ENCODE assay signal across 24 mouse cellular contexts in the genomic region with DNA sequence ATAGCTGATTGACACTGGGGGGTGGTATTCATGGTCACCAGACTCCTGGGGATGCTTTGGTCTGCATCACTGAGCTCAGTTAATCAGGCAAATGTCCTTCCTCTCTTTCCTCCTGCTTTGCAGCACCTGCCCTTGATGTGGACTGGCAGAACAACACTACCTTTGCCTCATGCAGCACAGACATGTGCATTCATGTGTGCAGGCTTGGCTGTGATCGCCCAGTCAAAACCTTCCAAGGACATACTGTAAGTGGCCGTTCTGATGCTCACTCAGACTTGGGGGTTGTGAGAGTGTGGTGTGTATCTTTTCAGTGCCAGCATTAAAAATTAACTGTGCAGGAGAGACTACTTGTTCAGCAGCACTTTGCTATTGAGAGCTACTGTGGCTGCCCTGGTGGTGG.
DNase-seq lines count a peak whose midpoint lies in the region; ATAC-seq and TF ChIP-seq lines count a peak whose summit lies in the region.
"Had no signal": no experiment of that assay in that cellular context is flagged by ENCODE, and none has a peak within 500 bp of the region (broad histone marks: within the 10 kb centered on the region; RNA-seq: fewer than 3 reads in every experiment).

No protein-coding gene starts in this region.

- POLR2A ChIA-PET in Patski (lab: Charles Lee) = no interaction called here

- H3K4me1 ChIP-seq in cerebellum, adult 2 months (ENCODE audit: control insufficient read depth, insufficient read depth, low read length) = no peaks in the 10 kb centered on the region
- no peaks in the 10 kb centered on the region for H3K4me1 ChIP-seq in kidney, embryonic 14.5 days (ENCODE audit: control insufficient read depth, insufficient read depth, low read length)
- H3K4me1 ChIP-seq: heart, embryonic 13.5 days; hindbrain, embryonic 13.5 days; limb, embryonic 15.5 days had no signal

- no peaks in the 10 kb centered on the region for H3K9me3 ChIP-seq in kidney, embryonic 14.5 days (ENCODE audit: control insufficient read depth, low read length)
- H3K9me3 ChIP-seq: heart, embryonic 13.5 days; hindbrain, embryonic 13.5 days; limb, embryonic 15.5 days; megakaryocyte, embryonic 14.5 days had no signal

- 15% methylated on average over 2 of the region's 2 CpGs for WGBS in cerebellum, adult 2 months
- 74% methylated on average over 2 of the region's 2 CpGs for WGBS in kidney, embryonic 14.5 days

- H3K4me3 ChIP-seq in cerebellum, adult 2 months (replicated peaks; ENCODE audit: insufficient read depth, low read depth, low read length) = no peak overlapping the region
- H3K4me3 ChIP-seq in kidney, embryonic 14.5 days (ENCODE audit: low read length) = no peak overlapping the region
- H3K4me3 ChIP-seq: heart, embryonic 13.5 days; hindbrain, embryonic 13.5 days; limb, embryonic 15.5 days; megakaryocyte, embryonic 14.5 days had no signal

- H3K4me2 ChIP-seq in kidney, embryonic 14.5 days (replicated peaks; ENCODE audit: low read depth, low read length) = no peak overlapping the region
- H3K4me2 ChIP-seq: heart, embryonic 13.5 days; hindbrain, embryonic 13.5 days; limb, embryonic 15.5 days; lung, embryonic 14.5 days had no signal

- H3K9ac ChIP-seq in kidney, embryonic 14.5 days (ENCODE audit: low read depth, low read length) = no peak overlapping the region
- H3K9ac ChIP-seq: heart, embryonic 13.5 days; hindbrain, embryonic 13.5 days; limb, embryonic 15.5 days; liver, embryonic 14.5 days; lung, embryonic 14.5 days had no signal

- in situ Hi-C loops in Patski (cut with MboI; ENCODE audit: low pct_unique_long_range_greater_than_20kb) = no loop called here

- ATAC-seq in Patski = peak; percentile 67
- peak; percentile 39; the same call in 1 of the 2 replicates for ATAC-seq in kidney, embryonic 14.5 days (ENCODE audit: low FRiP score, low TSS enrichment)
- ATAC-seq: forebrain, embryonic 14.5 days; inflammation-experienced regulatory T-cells, adult 6 months had no signal

- H3K27me3 ChIP-seq in cerebellum, adult 2 months (ENCODE audit: control insufficient read depth, insufficient read depth, low read length) = no peaks in the 10 kb centered on the region
- H3K27me3 ChIP-seq in Patski = peaks cover 27% of the 10 kb centered on the region
- H3K27me3 ChIP-seq in kidney, embryonic 14.5 days (ENCODE audit: control insufficient read depth, insufficient read depth, low read length) = no peaks in the 10 kb centered on the region
- H3K27me3 ChIP-seq: heart, embryonic 13.5 days; hindbrain, embryonic 13.5 days; limb, embryonic 15.5 days had no signal

- CTCF ChIA-PET in Patski (lab: Charles Lee) = interaction anchor here (0.7 to 0.9 kb wide), 2 partner anchors 70 to 141 kb away, joined by 3 read pairs; no protein-coding TSS in a partner anchor

- no peak for TF ChIP-seq POLR2A in cerebellum, adult 2 months (IDR thresholded peaks at IDR 0.05; ENCODE audit: borderline replicate concordance, insufficient read depth, low read length)

- DNase-seq in cerebellum, postnatal 10 days = peak; percentile 34 to 69
- DNase-seq in cerebellum, adult 2 months = no peak
- DNase-seq in Patski (ENCODE audit: low read depth, low spot score) = no peak
- peak; percentile 49 to 56 for DNase-seq in kidney, postnatal 36 days
- no peak for DNase-seq in ovary, postnatal 14 days (ENCODE audit: low spot score)
- no peak for DNase-seq in urinary bladder, adult 2 months (ENCODE audit: low spot score)
- DNase-seq: adrenal gland, postnatal 36 days; gastrocnemius, postnatal 25 days; heart, adult 18-20 months; layer of hippocampus, adult 9-11 months; lung, embryonic 14.5 days; lung, postnatal 36 days; midbrain, embryonic 14.5 days; right cerebral cortex, adult 18-20 months; right cerebral cortex, postnatal 4 days; thymus, postnatal 25 days had no signal

- H3K36me3 ChIP-seq in kidney, embryonic 14.5 days (ENCODE audit: control insufficient read depth, insufficient read depth, low read length) = peaks cover 44% of the 10 kb centered on the region; the same call in 1 of the 2 replicates

- no peak overlapping the region for H3K27ac ChIP-seq in cerebellum, adult 2 months (ENCODE audit: insufficient read depth, low read length)
- H3K27ac ChIP-seq in kidney, embryonic 14.5 days (ENCODE audit: low read depth, low read length) = no peak overlapping the region
- H3K27ac ChIP-seq: heart, embryonic 13.5 days; hindbrain, embryonic 13.5 days; limb, embryonic 15.5 days; liver, embryonic 14.5 days had no signal

- TF ChIP-seq CTCF in cerebellum, adult 2 months (IDR thresholded peaks at IDR 0.05; ENCODE audit: borderline replicate concordance, insufficient read depth, low read depth, low read length) = no peak
- TF ChIP-seq CTCF in Patski (IDR thresholded peaks at IDR 0.05) = no peak

Comparison
In these comparisons a context has a peak if more than half of its experiments do, and no peak if none do; other contexts are left out.
1. DNase-seq: peak in cerebellum, postnatal 10 days (2 of 2) and kidney, postnatal 36 days (2 of 2); none in cerebellum, adult 2 months (0 of 2), Patski (single experiment), ovary, postnatal 14 days (single experiment) and urinary bladder, adult 2 months (single experiment).